ENCODE assay signal across 24 mouse cellular contexts in the genomic region with DNA sequence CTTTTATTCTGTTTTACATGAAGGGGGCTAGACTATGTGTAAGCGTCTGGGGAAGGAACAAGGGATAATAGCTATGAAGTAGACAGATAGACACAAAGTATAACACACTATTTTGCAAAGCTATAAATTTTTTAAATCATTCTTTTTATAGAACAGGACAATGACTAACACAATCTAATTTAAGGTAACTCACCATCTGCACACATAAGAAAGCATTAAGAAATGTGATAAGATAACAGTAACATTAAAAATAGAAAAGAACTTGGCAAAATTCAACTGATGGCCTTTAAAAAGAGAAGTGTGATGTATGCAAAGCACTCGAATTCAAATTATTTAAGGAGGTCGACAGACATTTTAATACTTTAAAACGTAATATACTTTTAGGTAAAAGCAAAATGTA. TPM values are rescaled to one million over a fixed set of nuclear protein-coding genes. Genes with fewer than 3 reads are reported as not detected.
A peak's percentile ranks its signal among the peaks of the same experiment; 100 is the strongest.
DNase-seq lines count a peak whose midpoint lies in the region; ATAC-seq and TF ChIP-seq lines count a peak whose summit lies in the region.
"Had no signal": no experiment of that assay in that cellular context is flagged by ENCODE, and none has a peak within 500 bp of the region (broad histone marks: within the 10 kb centered on the region; RNA-seq: fewer than 3 reads in every experiment).

No protein-coding gene starts in this region.

- H3K36me3 ChIP-seq in heart, embryonic 13.5 days: peaks cover 59% of the 10 kb centered on the region

- peaks cover 61% of the 10 kb centered on the region for H3K4me1 ChIP-seq in heart, embryonic 13.5 days
- H3K4me1 ChIP-seq: embryonic facial prominence, embryonic 13.5 days; forebrain, embryonic 12.5 days; hindbrain, embryonic 12.5 days had no signal

- no peak overlapping the region; the same call in 1 of the 2 replicates for H3K4me3 ChIP-seq in gastrocnemius, adult 2 months
- H3K4me3 ChIP-seq in heart, embryonic 13.5 days: no peak overlapping the region
- no peak overlapping the region for H3K4me3 ChIP-seq in layer of hippocampus, adult 2 months
- H3K4me3 ChIP-seq: embryonic facial prominence, embryonic 13.5 days; forebrain, embryonic 12.5 days; hindbrain, embryonic 12.5 days had no signal

- ATAC-seq in heart, embryonic 13.5 days (ENCODE audit: extremely low read depth, insufficient number of reproducible peaks, low FRiP score, low TSS enrichment): no peak
- ATAC-seq: activated CD4-positive, CD25-positive, alpha-beta regulatory T cell, adult 4 months; CD4-positive, CD25-positive, alpha-beta regulatory T cell, adult 4 months; forebrain, embryonic 16.5 days; hindbrain, embryonic 16.5 days; inflammation-experienced regulatory T-cells, adult 6 months; intestine, postnatal 0 days; Patski had no signal

- 79% methylated on average over 4 of the region's 4 CpGs for WGBS in heart, embryonic 13.5 days

- H3K9ac ChIP-seq in heart, embryonic 13.5 days: no peak overlapping the region; the same call in 1 of the 2 replicates
- H3K9ac ChIP-seq: forebrain, embryonic 12.5 days; hindbrain, embryonic 12.5 days had no signal

- H3K9me3 ChIP-seq in heart, embryonic 13.5 days: no peaks in the 10 kb centered on the region
- H3K9me3 ChIP-seq: embryonic facial prominence, embryonic 13.5 days; forebrain, embryonic 12.5 days; hindbrain, embryonic 12.5 days had no signal

- no peak for TF ChIP-seq CTCF in gastrocnemius, adult 2 months (IDR thresholded peaks at IDR 0.05)
- no peak for TF ChIP-seq CTCF in layer of hippocampus, adult 2 months (conservative IDR thresholded peaks at IDR 0.05)

- DNase-seq in gastrocnemius, adult 2 months: no peak
- DNase-seq in gastrocnemius, adult 8-10 months (ENCODE audit: low spot score in 2 of 2): no peak
- no peak for DNase-seq in heart, adult 9 months (ENCODE audit: low spot score in 2 of 2)
- DNase-seq in layer of hippocampus, adult 2 months (ENCODE audit: low spot score in 2 of 2): no peak
- no peak for DNase-seq in layer of hippocampus, adult 18-20 months (ENCODE audit: low spot score in 2 of 2)
- DNase-seq in cerebellum, adult 9-10 months: no peak
- DNase-seq: adrenal gland, postnatal 14 days; B cell, adult 2 months; cerebellum, adult 11-12 months; cerebellum, adult 9-11 months; cerebellum, postnatal 36 days; gastrocnemius, postnatal 25 days; heart, postnatal 4 days had no signal

- peak overlapping the region; percentile 48 for H3K27ac ChIP-seq in gastrocnemius, adult 2 months
- H3K27ac ChIP-seq in heart, embryonic 13.5 days (replicated peaks): peak overlapping the region; percentile 69
- H3K27ac ChIP-seq in layer of hippocampus, adult 2 months: peak overlapping the region; percentile 71
- H3K27ac ChIP-seq: embryonic facial prominence, embryonic 13.5 days; forebrain, embryonic 12.5 days; hindbrain, embryonic 12.5 days had no signal

- 0 out of 2 replicates have a peak overlapping the region, but pooled peaks have one; percentile 8 for H3K4me2 ChIP-seq in heart, embryonic 13.5 days
- H3K4me2 ChIP-seq: embryonic facial prominence, embryonic 13.5 days; forebrain, embryonic 12.5 days; hindbrain, embryonic 12.5 days had no signal

- no peaks in the 10 kb centered on the region for H3K27me3 ChIP-seq in heart, embryonic 13.5 days (replicated peaks)
- H3K27me3 ChIP-seq: embryonic facial prominence, embryonic 13.5 days; forebrain, embryonic 12.5 days; hindbrain, embryonic 12.5 days; Patski had no signal

- intact Hi-C loops in gastrocnemius, adult 2 months (cut with DNase I): no loop called here

RNA-seq across cellular contexts. Expression of gene Cltc, which starts 22.4 kb away (rescaled TPM):
- total RNA-seq in gastrocnemius, adult 2 months (2021): 100 to 1,000 TPM; 134 to 136 TPM
- 100 to 1,000 TPM; 106 to 149 (median 123) TPM for total RNA-seq in gastrocnemius, adult 8-10 months (2022)
- polyA plus RNA-seq in heart, embryonic 13.5 days (2015; fragmentation: Nextera tagmentation; extraction: Ambion mirVana): 117 and 118 TPM in 2 replicates
- 100 to 1,000 TPM; 447 to 456 TPM for total RNA-seq in layer of hippocampus, adult 2 months (2021)
- total RNA-seq in layer of hippocampus, adult 18-20 months (2021): 100 to 1,000 TPM; 434 to 477 TPM

RNA-seq across cellular contexts. Expression of gene Ptrh2, which starts 51.2 kb away (rescaled TPM):
- total RNA-seq in gastrocnemius, adult 2 months (2021): 1 to 10 TPM; 6.0 to 7.9 TPM
- 1 to 10 TPM; 5.9 to 7.0 (median 6.3) TPM for total RNA-seq in gastrocnemius, adult 8-10 months (2022)
- polyA plus RNA-seq in heart, embryonic 13.5 days (2015; fragmentation: Nextera tagmentation; extraction: Ambion mirVana): 20.5 and 22.6 TPM in 2 replicates
- 10 to 100 TPM in 1 of 2 experiments, 1 to 10 TPM in 1; 9.0 to 10.1 TPM for total RNA-seq in layer of hippocampus, adult 2 months (2021)
- total RNA-seq in layer of hippocampus, adult 18-20 months (2021): 10 to 100 TPM in 1 of 2 experiments, 1 to 10 TPM in 1; 10.0 to 10.9 TPM

RNA-seq across cellular contexts. Expression of gene Vmp1, which starts 51.4 kb away (rescaled TPM):
- total RNA-seq in gastrocnemius, adult 2 months (2021): 100 to 1,000 TPM in 1 of 2 experiments, 10 to 100 TPM in 1; 84.0 to 115 TPM
- 100 to 1,000 TPM in 1 of 4 experiments, 10 to 100 TPM in 3; 79.1 to 112 (median 82.8) TPM for total RNA-seq in gastrocnemius, adult 8-10 months (2022)
- 85.3 and 93.2 TPM in 2 replicates for polyA plus RNA-seq in heart, embryonic 13.5 days (2015; fragmentation: Nextera tagmentation; extraction: Ambion mirVana)
- 100 to 1,000 TPM; 111 to 139 TPM for total RNA-seq in layer of hippocampus, adult 2 months (2021)
- 100 to 1,000 TPM; 111 to 116 TPM for total RNA-seq in layer of hippocampus, adult 18-20 months (2021)
